Mouse (Mus musculus) heart, postnatal 0 days (tissue): Measurements from ENCODE around the gene Khdc1b. TPM values are rescaled to one million over a fixed set of nuclear protein-coding genes. Genes with fewer than 3 reads are reported as not detected.

Experiments
- ATAC-seq: fragments of 200-750 bp; cut with Nextera tagmentation; 2 replicates; pipeline ENCODE4 v1.8.0; 2017; ENCODE audit warnings: low read depth, moderate number of reproducible peaks, moderate library complexity; ENCODE audit not compliant: insufficient read depth
- DNase-seq: peaks from one replicate; pipeline ENCODE4 v3.0.0-alpha.2; 2016; ENCODE audit warnings: low spot score
- H3K27ac ChIP-seq: fragments of 300-500 bp; sonication (generic); 2 replicates; pipeline ENCODE4 v1.5.1; 2014; ENCODE audit warnings: low read depth, mild to moderate bottlenecking
- H3K27me3 ChIP-seq: fragments of 300-500 bp; sonication (generic); 2 replicates; pipeline ENCODE4 v1.6.1; 2014; ENCODE audit warnings: low read length, mixed read lengths; ENCODE audit not compliant: control insufficient read depth, insufficient read depth
- H3K36me3 ChIP-seq: fragments of 300-500 bp; sonication (generic); replicated peaks from 2 replicates; pipeline ENCODE4 v1.6.1; 2014; ENCODE audit warnings: low read length, mixed read lengths; ENCODE audit not compliant: control insufficient read depth, insufficient read depth
- H3K4me1 ChIP-seq: fragments of 300-500 bp; sonication (generic); 2 replicates; pipeline ENCODE4 v1.6.1; 2014; ENCODE audit warnings: antibody characterized with exemption; ENCODE audit not compliant: control insufficient read depth, insufficient read depth
- H3K4me2 ChIP-seq: fragments of 300-500 bp; sonication (generic); 2 replicates; pipeline ENCODE4 v1.6.1; 2014; ENCODE audit warnings: low read depth, mild to moderate bottlenecking, low read length, moderate library complexity
- H3K4me3 ChIP-seq: fragments of 300-500 bp; sonication (generic); 2 replicates; pipeline ENCODE4 v1.5.1; 2014; ENCODE audit warnings: low read depth, low read length
- H3K9ac ChIP-seq: fragments of 300-500 bp; sonication (generic); replicated peaks from 2 replicates; pipeline ENCODE4 v1.6.1; 2014; ENCODE audit warnings: low read depth, low read length, mixed read lengths
- H3K9me3 ChIP-seq: fragments of 300-500 bp; sonication (generic); replicated peaks from 2 replicates; pipeline ENCODE4 v1.6.1; 2016; ENCODE audit warnings: low read length; ENCODE audit not compliant: control insufficient read depth
- CTCF ChIP-seq: IDR thresholded peaks from 2 replicates; pipeline ENCODE4 v1.5.1; 2016; ENCODE audit warnings: antibody characterized with exemption, control low read depth, low read depth
- EP300 ChIP-seq: IDR thresholded peaks from 2 replicates; pipeline ENCODE4 v1.6.1; 2016; ENCODE audit warnings: antibody characterized with exemption, low read depth
- WGBS: fragments of 180-500 bp; shearing (Covaris S2); extraction: QIAGEN DNeasy Blood & Tissue Kit; methylation state at CpG from one replicate; pipeline ENCODE4 v1.1.7; 2014; 5-methylcytosine and 5-hydroxymethylcytosine counted together
- polyA plus RNA-seq: library from polyadenylated mRNA; unstranded; fragments of >200 nt; fragmentation: Nextera tagmentation; extraction: Ambion mirVana; gene quantifications from 2 replicates; pipeline ENCODE4 v1.2.1, GENCODE M21; 2015
- total RNA-seq: library from RNA; depleted of rRNA; stranded (reverse); fragments of >200 nt; gene quantifications from 2 replicates; pipeline ENCODE4 v1.2.3, GENCODE M21; 2014; ENCODE audit warnings: low replicate concordance

Gene Khdc1b
- total and polyA plus RNA-seq, 2 experiments from 2014 or later, result not detected

DNA sequence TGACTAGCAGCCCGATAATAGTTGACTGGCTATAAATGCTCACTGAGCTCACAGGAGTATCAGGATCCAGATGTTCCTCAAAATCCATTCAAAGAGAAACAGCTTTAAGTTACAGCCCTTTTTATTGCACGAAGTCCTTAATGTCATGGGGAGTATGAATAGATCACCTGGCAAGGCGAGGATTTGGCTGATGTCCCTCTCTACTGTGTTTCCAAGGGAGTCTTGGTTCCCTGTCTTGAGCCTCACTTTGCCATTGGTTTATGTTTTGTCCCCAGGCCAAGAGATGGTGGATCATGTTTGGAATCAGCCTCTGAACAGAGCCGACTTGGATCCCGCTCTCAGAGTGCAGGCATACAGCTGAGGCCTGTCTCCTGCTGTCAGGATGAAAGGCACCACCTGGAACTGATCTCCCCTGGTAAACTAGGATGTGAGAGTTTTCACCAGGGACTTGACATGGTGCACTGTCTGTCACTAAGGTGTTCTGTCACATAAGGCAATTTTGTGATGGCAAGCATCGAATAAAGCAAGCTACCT is 7.8 kb downstream of the Khdc1b start:
- no peaks in the 10 kb centered on the region for H3K27me3 ChIP-seq
- H3K9me3 ChIP-seq, result no peaks in the 10 kb centered on the region
- ATAC-seq (no peak), DNase-seq (no peak)
- no peaks in the 10 kb centered on the region for H3K36me3 ChIP-seq
- H3K27ac ChIP-seq, result no peak overlapping the region
- no peaks in the 10 kb centered on the region for H3K4me1 ChIP-seq
- H3K4me3 ChIP-seq, result no peak overlapping the region
- TF ChIP-seq EP300 (no peak), CTCF (no peak)
- no peak overlapping the region for H3K9ac ChIP-seq
- WGBS, result 72% methylated on average over 6 of the region's 6 CpGs
- no peak overlapping the region for H3K4me2 ChIP-seq

DNA sequence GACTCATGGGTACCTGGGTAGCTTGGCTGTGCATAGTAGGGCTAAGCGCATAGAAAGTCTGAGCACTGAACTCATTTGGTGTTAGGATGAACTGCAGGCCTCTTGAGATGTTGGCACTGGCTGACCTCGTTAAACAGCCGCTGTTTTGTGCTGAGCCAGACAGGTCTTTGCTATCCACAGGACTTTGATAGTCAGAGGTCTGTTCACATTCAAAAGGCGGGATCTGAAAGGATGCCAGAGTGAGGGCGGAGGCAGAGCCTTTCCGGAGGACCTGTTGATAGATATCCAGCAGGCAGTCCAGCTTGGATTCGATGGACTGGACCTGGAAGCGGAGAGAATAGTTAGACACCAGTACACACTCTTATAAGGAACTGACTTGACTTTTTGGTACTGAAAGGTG is 19.4 kb downstream of the Khdc1b start:
- DNase-seq (peak; percentile 7), ATAC-seq (peak; percentile 47)
- Histone ChIP-seq H3K27ac (no peak overlapping the region), H3K4me1 (no peaks in the 10 kb centered on the region), H3K36me3 (no peaks in the 10 kb centered on the region), H3K27me3 (no peaks in the 10 kb centered on the region), H3K4me3 (no peak overlapping the region), H3K9me3 (no peaks in the 10 kb centered on the region), H3K4me2 (no peak overlapping the region), H3K9ac (no peak overlapping the region)
- TF ChIP-seq CTCF (no peak), EP300 (no peak)
- 25% methylated on average over 8 of the region's 8 CpGs for WGBS

DNA sequence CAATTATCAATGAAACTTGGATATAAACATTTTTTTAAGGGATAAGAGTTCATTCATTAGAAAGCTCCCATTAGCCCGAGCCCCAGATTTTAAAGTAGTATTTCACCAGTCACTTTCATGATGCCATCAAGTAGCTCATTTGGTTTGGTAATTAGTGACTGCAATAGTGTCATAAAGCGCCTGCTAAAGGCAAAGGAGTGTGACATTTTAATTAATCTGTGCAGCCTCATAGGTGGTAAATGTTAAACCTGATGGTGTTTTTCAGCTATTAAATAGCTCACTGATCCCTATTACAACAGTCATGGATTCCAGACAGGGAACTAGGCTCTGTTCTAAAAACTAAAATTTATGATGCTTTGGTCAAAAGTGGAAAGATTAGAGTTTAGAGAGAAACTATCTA is 23.9 kb downstream of the Khdc1b start:
- Histone ChIP-seq H3K9ac (no peak overlapping the region), H3K27me3 (no peaks in the 10 kb centered on the region), H3K9me3 (no peaks in the 10 kb centered on the region), H3K36me3 (no peaks in the 10 kb centered on the region), H3K27ac (no peak overlapping the region), H3K4me1 (no peaks in the 10 kb centered on the region), H3K4me3 (no peak overlapping the region), H3K4me2 (no peak overlapping the region)
- 89% methylated on average over 2 of the region's 2 CpGs for WGBS
- no peak for TF ChIP-seq EP300
- DNase-seq (no peak), ATAC-seq (no peak)

DNA sequence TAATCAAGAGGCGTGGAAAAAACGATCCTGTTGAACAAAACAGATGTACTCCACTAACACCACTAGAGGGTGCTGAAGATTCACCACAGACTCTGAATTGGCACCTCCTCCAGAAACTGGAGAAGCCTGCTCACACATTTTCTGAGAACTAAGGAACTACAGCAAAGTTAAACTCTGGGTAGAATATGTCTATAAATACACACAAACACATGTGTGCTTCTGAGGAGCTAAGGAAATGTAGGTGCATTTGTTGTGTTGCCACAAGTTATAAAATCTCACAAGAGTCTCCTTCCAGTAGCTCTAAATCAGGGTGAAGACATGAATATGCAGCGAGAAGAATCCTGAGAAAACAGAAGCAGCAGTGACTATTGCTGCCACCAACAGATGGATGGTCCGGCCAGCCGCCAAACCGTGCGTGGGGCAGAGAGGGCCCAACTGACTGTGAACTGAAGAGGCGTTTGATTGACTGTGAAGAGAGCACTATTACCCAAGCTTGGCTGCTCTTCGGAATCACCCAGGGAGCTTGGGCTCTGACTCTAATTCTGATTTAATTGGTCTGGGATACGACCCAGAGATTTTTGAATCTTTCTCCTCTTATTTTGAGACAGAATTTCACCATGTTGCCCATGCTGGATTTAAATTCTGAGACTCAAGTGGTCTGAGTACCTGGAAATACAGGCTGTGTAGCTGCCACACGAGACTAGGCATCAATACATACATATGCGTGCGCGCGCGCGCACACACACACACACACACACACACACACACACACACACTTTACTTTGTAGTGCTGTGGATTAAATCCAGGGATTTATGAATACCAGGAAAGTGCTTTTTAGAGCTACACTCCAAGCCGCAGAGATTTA is 28.2 kb downstream of the Khdc1b start:
- Histone ChIP-seq H3K9me3 (no peaks in the 10 kb centered on the region), H3K36me3 (no peaks in the 10 kb centered on the region), H3K4me3 (no peak overlapping the region), H3K4me2 (no peak overlapping the region), H3K27me3 (no peaks in the 10 kb centered on the region), H3K27ac (no peak overlapping the region), H3K4me1 (no peaks in the 10 kb centered on the region), H3K9ac (no peak overlapping the region)
- ATAC-seq, result no peak
- WGBS, result 59% methylated on average over 18 of the region's 18 CpGs
- no peak for TF ChIP-seq EP300
- TF ChIP-seq CTCF, result peak; percentile 83
- DNase-seq, result peak; percentile 72

DNA sequence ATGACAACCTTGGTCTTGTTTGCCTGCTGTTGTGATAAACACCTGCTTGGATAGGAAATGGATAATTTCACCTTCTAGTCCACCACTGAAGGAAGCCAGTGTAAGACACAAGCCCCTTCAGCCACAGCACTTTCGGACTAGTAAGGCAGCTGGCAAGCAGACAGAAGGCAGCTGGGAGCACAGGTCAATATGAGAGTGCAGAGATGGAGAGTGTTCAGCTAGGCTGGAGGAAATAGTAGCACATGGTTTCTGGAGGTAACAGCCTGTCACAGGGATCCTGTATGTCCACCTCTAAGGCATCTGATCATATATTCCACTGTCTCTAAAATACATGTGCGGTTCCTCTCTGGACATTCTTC is 28.8 kb downstream of the Khdc1b start:
- no peaks in the 10 kb centered on the region for H3K4me1 ChIP-seq
- no peaks in the 10 kb centered on the region for H3K36me3 ChIP-seq
- H3K4me2 ChIP-seq, result no peak overlapping the region
- 86% methylated on average over 2 of the region's 2 CpGs for WGBS
- no peak overlapping the region for H3K9ac ChIP-seq
- no peak overlapping the region for H3K27ac ChIP-seq
- no peaks in the 10 kb centered on the region for H3K9me3 ChIP-seq
- H3K27me3 ChIP-seq, result no peaks in the 10 kb centered on the region
- DNase-seq, result no peak
- TF ChIP-seq EP300 (no peak), CTCF (no peak)
- ATAC-seq, result no peak
- no peak overlapping the region for H3K4me3 ChIP-seq

DNA sequence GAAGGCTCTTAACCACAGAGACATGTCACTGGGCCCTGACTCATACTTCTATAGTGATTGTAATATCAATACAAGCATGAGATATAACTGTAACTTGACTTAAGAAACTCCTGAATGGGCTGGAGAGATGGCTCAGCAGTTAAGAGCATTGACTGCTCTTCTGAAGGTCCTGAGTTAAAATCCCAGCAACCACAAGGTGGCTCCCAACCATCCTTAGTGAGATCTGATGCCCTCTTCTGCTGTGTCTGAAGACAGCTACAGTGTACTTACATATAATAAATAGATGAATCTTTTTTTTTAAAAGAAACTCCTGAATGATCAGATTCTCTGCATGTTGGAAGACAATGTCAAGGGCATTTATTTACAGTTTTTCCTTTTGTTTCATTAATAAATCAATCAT is 36.0 kb downstream of the Khdc1b start:
- Histone ChIP-seq H3K4me1 (no peaks in the 10 kb centered on the region), H3K27me3 (no peaks in the 10 kb centered on the region), H3K4me3 (no peak overlapping the region), H3K9me3 (no peaks in the 10 kb centered on the region), H3K4me2 (no peak overlapping the region), H3K9ac (no peak overlapping the region), H3K27ac (no peak overlapping the region), H3K36me3 (no peaks in the 10 kb centered on the region)
- ATAC-seq (no peak), DNase-seq (no peak)
- TF ChIP-seq EP300, result no peak
- TF ChIP-seq CTCF, result peak; percentile 52
